Mouse (Mus musculus) midbrain, embryonic 13.5 days (tissue): ENCODE results near the gene Gcm2. TPM values are rescaled to one million over a fixed set of nuclear protein-coding genes. Genes with fewer than 3 reads are reported as not detected.

ENCODE experiments used
- ATAC-seq: fragments of 200-750 bp; cut with Nextera tagmentation; 2 replicates; pipeline ENCODE4 v1.8.0; 2017; ENCODE audit warnings: mild to moderate bottlenecking, moderate TSS enrichment, moderate library complexity
- H3K27ac ChIP-seq: fragments of 300-500 bp; sonication (generic); 2 replicates; pipeline ENCODE4 v1.5.1; 2015; ENCODE audit warnings: inconsistent platforms, mild to moderate bottlenecking, moderate library complexity
- H3K27me3 ChIP-seq: fragments of 300-500 bp; sonication (generic); 2 replicates; pipeline ENCODE4 v1.6.1; 2015; ENCODE audit warnings: mild to moderate bottlenecking, inconsistent platforms
- H3K36me3 ChIP-seq: fragments of 300-500 bp; sonication (generic); 2 replicates; pipeline ENCODE4 v1.6.1; 2015; ENCODE audit warnings: mild to moderate bottlenecking, inconsistent platforms
- H3K4me1 ChIP-seq: fragments of 300-500 bp; sonication (generic); replicated peaks from 2 replicates; pipeline ENCODE4 v1.6.1; 2015; ENCODE audit warnings: inconsistent platforms
- H3K4me2 ChIP-seq: fragments of 300-500 bp; sonication (generic); replicated peaks from 2 replicates; pipeline ENCODE4 v1.6.1; 2015; ENCODE audit warnings: moderate library complexity, mild to moderate bottlenecking, inconsistent platforms
- H3K4me3 ChIP-seq: fragments of 300-500 bp; sonication (generic); replicated peaks from 2 replicates; pipeline ENCODE4 v1.5.1; 2015; ENCODE audit warnings: mild to moderate bottlenecking, inconsistent platforms
- H3K9ac ChIP-seq: fragments of 300-500 bp; sonication (generic); replicated peaks from 2 replicates; pipeline ENCODE4 v1.6.1; 2015; ENCODE audit warnings: mild to moderate bottlenecking, inconsistent platforms
- H3K9me3 ChIP-seq: fragments of 300-500 bp; sonication (generic); 2 replicates; pipeline ENCODE4 v1.6.1; 2016; ENCODE audit warnings: mild to moderate bottlenecking, inconsistent platforms
- WGBS: fragments of 180-500 bp; shearing (Covaris S2); methylation state at CpG from one replicate; pipeline ENCODE4 v1.1.7; 2015; 5-methylcytosine and 5-hydroxymethylcytosine counted together
- polyA plus RNA-seq: library from polyadenylated mRNA; unstranded; fragments of >200 nt; fragmentation: Nextera tagmentation; extraction: Ambion mirVana; gene quantifications from 2 replicates; pipeline ENCODE4 v1.2.1, GENCODE M21; 2015

The Gcm2 gene
- polyA plus RNA-seq, 1 experiment from 2014 or later = not detected

GRCm38 (mm10) chr13:41078690-41079420 is 32.0 kb downstream of the Gcm2 start:
- H3K36me3 ChIP-seq = no peaks in the 10 kb centered on the region
- H3K4me2 ChIP-seq = peak overlapping the region; percentile 74
- WGBS = 7% methylated on average over 22 of the region's 24 CpGs
- peak; percentile 16 for ATAC-seq
- H3K4me1 ChIP-seq = peaks cover 16% of the 10 kb centered on the region
- peak overlapping the region; percentile 51 for H3K9ac ChIP-seq
- peaks cover 40% of the 10 kb centered on the region for H3K27me3 ChIP-seq
- H3K4me3 ChIP-seq = peak overlapping the region; percentile 49
- H3K9me3 ChIP-seq = no peaks in the 10 kb centered on the region
- H3K27ac ChIP-seq = no peak overlapping the region

DNA sequence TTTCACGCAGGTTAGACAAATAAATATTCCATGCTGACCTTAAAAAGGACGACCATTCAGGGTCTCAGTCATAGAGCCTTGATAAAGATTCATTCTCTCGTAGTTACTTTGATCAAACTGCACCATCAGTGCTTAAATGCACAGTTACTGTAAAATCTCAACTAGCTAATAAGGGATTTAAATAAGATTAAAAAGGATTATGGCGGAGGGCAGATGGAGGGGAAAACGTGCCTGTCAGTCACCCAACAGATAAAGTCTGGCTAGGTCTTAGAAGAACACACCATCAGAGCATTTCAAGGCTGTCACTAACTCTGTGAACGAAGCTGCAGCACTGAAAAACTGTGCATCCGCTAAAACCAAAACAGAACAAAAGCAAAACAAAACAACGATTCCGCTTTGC is 32.9 kb downstream of the Gcm2 start:
- Histone ChIP-seq H3K4me1 (peaks cover 16% of the 10 kb centered on the region), H3K27me3 (peaks cover 40% of the 10 kb centered on the region), H3K9ac (no peak overlapping the region), H3K36me3 (no peaks in the 10 kb centered on the region), H3K4me3 (no peak overlapping the region), H3K4me2 (peak overlapping the region; percentile 74), H3K27ac (no peak overlapping the region), H3K9me3 (no peaks in the 10 kb centered on the region)
- ATAC-seq = no peak
- WGBS = 37% methylated on average over 9 of the region's 9 CpGs

DNA sequence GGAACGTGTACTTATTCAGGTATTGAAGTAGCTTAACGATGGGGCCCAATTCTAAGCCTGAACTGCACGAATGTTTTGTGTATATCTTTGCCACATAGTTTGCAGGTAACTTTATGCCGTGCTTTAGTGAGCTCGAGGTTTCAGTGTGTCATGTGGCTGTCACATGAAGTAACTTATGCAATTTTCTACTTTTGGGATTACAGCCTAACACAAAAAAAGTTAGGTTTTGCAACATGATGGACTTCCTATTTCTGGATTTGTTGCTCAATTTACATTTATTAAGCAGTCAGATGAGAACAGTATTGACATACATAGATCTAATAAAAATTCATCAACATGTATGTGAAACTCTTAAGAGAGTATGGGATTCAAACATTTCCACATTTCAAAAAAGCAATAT is 37.0 kb downstream of the Gcm2 start:
- Histone ChIP-seq H3K4me2 (no peak overlapping the region), H3K36me3 (no peaks in the 10 kb centered on the region), H3K27me3 (peaks cover 21% of the 10 kb centered on the region), H3K4me3 (no peak overlapping the region), H3K4me1 (peaks cover 9% of the 10 kb centered on the region), H3K27ac (no peak overlapping the region), H3K9me3 (no peaks in the 10 kb centered on the region), H3K9ac (no peak overlapping the region)
- no peak for ATAC-seq
- 88% methylated on average over 5 of the region's 5 CpGs for WGBS

GRCm38 (mm10) chr13:41071617-41072016 is 39.2 kb downstream of the Gcm2 start:
- WGBS = 90% methylated on average over 11 of the region's 11 CpGs
- Histone ChIP-seq H3K4me3 (no peak overlapping the region), H3K9ac (no peak overlapping the region), H3K4me2 (no peak overlapping the region), H3K36me3 (no peaks in the 10 kb centered on the region), H3K27me3 (peaks cover 4% of the 10 kb centered on the region), H3K27ac (no peak overlapping the region), H3K9me3 (no peaks in the 10 kb centered on the region), H3K4me1 (no peaks in the 10 kb centered on the region)
- no peak for ATAC-seq

DNA sequence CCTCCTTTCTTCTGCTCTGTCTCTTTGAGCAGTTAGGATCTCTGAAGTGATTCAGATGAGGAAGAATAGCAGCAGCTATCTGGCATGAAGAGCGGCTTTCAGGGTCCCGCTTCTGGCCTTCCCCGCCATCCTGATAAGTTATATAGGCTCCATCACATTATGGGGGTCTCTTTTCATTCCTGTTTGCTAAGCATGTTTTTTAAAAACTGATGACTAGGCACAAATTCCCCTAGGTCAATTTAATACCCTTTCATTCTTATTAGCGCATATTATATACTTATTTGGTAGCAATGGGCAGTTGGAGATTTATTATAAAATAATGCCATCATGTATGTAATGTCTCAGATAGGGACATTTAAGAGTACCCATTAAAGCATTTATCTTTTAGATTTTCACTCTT is 43.2 kb downstream of the Gcm2 start:
- Histone ChIP-seq H3K9ac (no peak overlapping the region), H3K9me3 (no peaks in the 10 kb centered on the region), H3K36me3 (no peaks in the 10 kb centered on the region), H3K4me1 (no peaks in the 10 kb centered on the region), H3K27me3 (no peaks in the 10 kb centered on the region), H3K4me3 (no peak overlapping the region), H3K27ac (no peak overlapping the region), H3K4me2 (no peak overlapping the region)
- ATAC-seq = no peak
- 99% methylated on average over 4 of the region's 4 CpGs for WGBS

DNA sequence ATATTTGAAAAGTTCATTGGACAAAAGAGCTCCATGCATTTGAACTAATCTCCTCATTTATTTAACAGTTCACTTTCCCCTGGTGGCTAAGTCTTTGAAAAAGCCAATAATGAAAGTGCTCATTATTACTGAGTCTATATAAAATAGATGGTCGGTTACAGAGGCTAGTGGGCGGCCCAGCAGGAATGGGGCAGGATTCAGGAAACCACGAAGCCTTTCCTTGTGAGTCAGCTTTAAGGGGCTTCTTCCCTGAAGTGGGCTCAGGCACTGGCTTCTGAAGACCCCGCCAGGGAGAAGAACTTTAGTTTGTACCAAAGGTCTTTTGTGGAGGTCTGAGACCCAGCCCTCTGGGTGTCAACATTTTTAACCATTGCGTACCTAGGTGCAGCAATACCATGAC is 58.9 kb downstream of the Gcm2 start:
- no peak overlapping the region for H3K4me3 ChIP-seq
- 23% methylated on average over 5 of the region's 5 CpGs for WGBS
- H3K27me3 ChIP-seq = peaks cover 21% of the 10 kb centered on the region
- no peaks in the 10 kb centered on the region for H3K36me3 ChIP-seq
- no peak overlapping the region for H3K27ac ChIP-seq
- H3K4me1 ChIP-seq = peaks cover 10% of the 10 kb centered on the region
- H3K4me2 ChIP-seq = no peak overlapping the region
- no peak overlapping the region for H3K9ac ChIP-seq
- H3K9me3 ChIP-seq = no peaks in the 10 kb centered on the region
- no peak for ATAC-seq

Other genes with a start within 250 kb of the Gcm2 start
- gene Pak1ip1, start 110.0 kb downstream of the Gcm2 start, polyA plus RNA-seq = 71.6 and 73.0 TPM in 2 replicates
- gene Tmem14c, start 94.7 kb downstream of the Gcm2 start, polyA plus RNA-seq = 124 and 135 TPM in 2 replicates
- gene Mak, start 31.3 kb downstream of the Gcm2 start, polyA plus RNA-seq = 0.73 and 0.79 TPM in 2 replicates
- not detected in 2 replicates for gene Sycp2l, start 3.3 kb upstream of the Gcm2 start, polyA plus RNA-seq
- gene Elovl2, start 109.4 kb upstream of the Gcm2 start, polyA plus RNA-seq = 42.7 and 43.6 TPM in 2 replicates
- gene Smim13, start 138.8 kb upstream of the Gcm2 start, polyA plus RNA-seq = 15.5 and 16.2 TPM in 2 replicates
- gene Gm17364, start 162.9 kb upstream of the Gcm2 start, polyA plus RNA-seq = not detected in 2 replicates